Mouse (Mus musculus): ENCODE measurements around the gene Nabp2. TPM values are rescaled to one million over a fixed set of nuclear protein-coding genes. Genes with fewer than 3 reads are reported as not detected.

Gene Nabp2
- total RNA-seq, 2 experiments from 2014 or later: 44.7 to 47.9 TPM

- no peak for DNase-seq
These were observed 18.2 kb upstream of the Nabp2 start for GRCm38 (mm10) chr10:128429454-128429853.

- DNase-seq: no peak
These were observed 17.8 kb upstream of the Nabp2 start for GRCm38 (mm10) chr10:128429052-128429451.

GRCm38 (mm10) chr10:128425260-128425659 is 14.0 kb upstream of the Nabp2 start:
- DNase-seq: no peak

- no peak for DNase-seq
These were observed 13.3 kb upstream of the Nabp2 start for GRCm38 (mm10) chr10:128424604-128425003.

GRCm38 (mm10) chr10:128422426-128422825 is 11.1 kb upstream of the Nabp2 start:
- no peak for DNase-seq

GRCm38 (mm10) chr10:128414848-128415247 is 3.6 kb upstream of the Nabp2 start:
- DNase-seq: no peak

- no peak for DNase-seq
These were observed 1.8 kb upstream of the Nabp2 start for GRCm38 (mm10) chr10:128413076-128413475.

GRCm38 (mm10) chr10:128412558-128412957 is 1.3 kb upstream of the Nabp2 start:
- no peak for DNase-seq

GRCm38 (mm10) chr10:128412055-128412381 is 726 bp upstream of the Nabp2 start:
- peak; percentile 32 for DNase-seq

- no peak for DNase-seq
These were observed 789 bp downstream of the Nabp2 start for GRCm38 (mm10) chr10:128410560-128410845.

GRCm38 (mm10) chr10:128409692-128410559 is 1.4 kb downstream of the Nabp2 start:
- peak; percentile 97 for DNase-seq

GRCm38 (mm10) chr10:128408591-128409535 is 2.4 kb downstream of the Nabp2 start:
- DNase-seq: no peak

- DNase-seq: no peak
These were observed 7.4 kb downstream of the Nabp2 start for GRCm38 (mm10) chr10:128403931-128404330.

- DNase-seq: no peak
These were observed 9.7 kb downstream of the Nabp2 start for GRCm38 (mm10) chr10:128401638-128402037.

- DNase-seq: no peak
These were observed 10.2 kb downstream of the Nabp2 start, which contains the start of gene Slc39a5 for GRCm38 (mm10) chr10:128401056-128401455. Slc39a5 (minus strand) TSS chr10:128401229.

GRCm38 (mm10) chr10:128400338-128400737 is 11.0 kb downstream of the Nabp2 start:
- no peak for DNase-seq

GRCm38 (mm10) chr10:128397466-128397865 is 13.8 kb downstream of the Nabp2 start:
- DNase-seq: no peak

- DNase-seq: no peak
These were observed 14.5 kb downstream of the Nabp2 start for GRCm38 (mm10) chr10:128396716-128397264.

- DNase-seq: no peak
These were observed 15.1 kb downstream of the Nabp2 start for GRCm38 (mm10) chr10:128396017-128396673.

GRCm38 (mm10) chr10:128391850-128392249 is 19.4 kb downstream of the Nabp2 start:
- DNase-seq: no peak

- no peak for DNase-seq
These were observed 20.9 kb downstream of the Nabp2 start for GRCm38 (mm10) chr10:128390366-128390765.

GRCm38 (mm10) chr10:128389570-128389969 is 21.7 kb downstream of the Nabp2 start:
- DNase-seq: no peak
